ENCODE assay signal across 8 mouse cellular contexts in genomic region chr14:19751025-19751771, GRCm38 (mm10). TPM values are rescaled to one million over a fixed set of nuclear protein-coding genes. Genes with fewer than 3 reads are reported as not detected.
DNase-seq lines count a peak whose midpoint lies in the region; ATAC-seq and TF ChIP-seq lines count a peak whose summit lies in the region.

Nid2 (plus strand) TSS chr14:19751265.

- peak within 1 kb of the TSS; percentile 54 for H3K4me3 ChIP-seq in erythroblast, embryonic 14.5 days (replicated peaks)
- peak within 1 kb of the TSS; percentile 46 for H3K4me3 ChIP-seq in forebrain, embryonic 11.5 days (ENCODE audit: low read depth, low read length)
- H3K4me3 ChIP-seq in heart, embryonic 15.5 days: peak within 1 kb of the TSS; percentile 63
- H3K4me3 ChIP-seq in liver, embryonic 14.5 days (ENCODE audit: insufficient read depth in 1 of 2, low read depth in 2 of 2, low read length in 2 of 2): peak within 1 kb of the TSS; percentile 51 to 57
- H3K4me3 ChIP-seq in stomach, embryonic 15.5 days (replicated peaks): peak within 1 kb of the TSS; percentile 65

- H3K27ac ChIP-seq in forebrain, embryonic 11.5 days (ENCODE audit: low read depth, low read length): peak within 1 kb of the TSS; percentile 43; the same call in 1 of the 2 replicates
- H3K27ac ChIP-seq in heart, embryonic 15.5 days: peak within 1 kb of the TSS; percentile 86
- H3K27ac ChIP-seq in liver, embryonic 14.5 days: no peak within 1 kb of the TSS
- peak within 1 kb of the TSS; percentile 80 for H3K27ac ChIP-seq in stomach, embryonic 15.5 days

- H3K9me3 ChIP-seq in erythroblast, embryonic 14.5 days (ENCODE audit: control insufficient read depth, low read length): no peaks in the 10 kb centered on the region; the same call in 1 of the 2 replicates
- H3K9me3 ChIP-seq in forebrain, embryonic 11.5 days (ENCODE audit: control insufficient read depth, low read length): no peaks in the 10 kb centered on the region
- H3K9me3 ChIP-seq in heart, embryonic 15.5 days (replicated peaks): no peaks in the 10 kb centered on the region
- H3K9me3 ChIP-seq in liver, embryonic 14.5 days (ENCODE audit: control insufficient read depth, low read length): no peaks in the 10 kb centered on the region
- no peaks in the 10 kb centered on the region for H3K9me3 ChIP-seq in stomach, embryonic 15.5 days

- no peak for TF ChIP-seq CTCF in liver, embryonic 14.5 days (IDR thresholded peaks at IDR 0.05; ENCODE audit: low read depth)

- TF ChIP-seq EP300 in liver, embryonic 14.5 days (IDR thresholded peaks at IDR 0.05; ENCODE audit: low read depth): no peak

- H3K4me1 ChIP-seq in erythroblast, embryonic 14.5 days (ENCODE audit: control insufficient read depth): peaks cover 12% of the 10 kb centered on the region
- peaks cover 17% of the 10 kb centered on the region; the same call in 1 of the 2 replicates for H3K4me1 ChIP-seq in forebrain, embryonic 11.5 days (replicated peaks; ENCODE audit: control insufficient read depth, insufficient read depth, low read length)
- H3K4me1 ChIP-seq in heart, embryonic 15.5 days (replicated peaks): peaks cover 39% of the 10 kb centered on the region
- H3K4me1 ChIP-seq in liver, embryonic 14.5 days (replicated peaks; ENCODE audit: control insufficient read depth in 2 of 2, insufficient read depth in 2 of 2, low read length in 1 of 2): no peaks in the 10 kb centered on the region; a peak in 1 of 4 replicates
- H3K4me1 ChIP-seq in stomach, embryonic 15.5 days: peaks cover 16% of the 10 kb centered on the region

- no peaks in the 10 kb centered on the region for H3K36me3 ChIP-seq in erythroblast, embryonic 14.5 days (ENCODE audit: control insufficient read depth)
- no peaks in the 10 kb centered on the region for H3K36me3 ChIP-seq in forebrain, embryonic 11.5 days (ENCODE audit: control insufficient read depth, insufficient read depth, low read length)
- H3K36me3 ChIP-seq in heart, embryonic 15.5 days: peaks cover 11% of the 10 kb centered on the region; the same call in 1 of the 2 replicates
- no peaks in the 10 kb centered on the region for H3K36me3 ChIP-seq in liver, embryonic 14.5 days (replicated peaks; ENCODE audit: control insufficient read depth, insufficient read depth, low read depth)
- no peaks in the 10 kb centered on the region for H3K36me3 ChIP-seq in stomach, embryonic 15.5 days

- peak within 1 kb of the TSS; percentile 57 for H3K9ac ChIP-seq in forebrain, embryonic 11.5 days (ENCODE audit: low read length)
- H3K9ac ChIP-seq in heart, embryonic 15.5 days: peak within 1 kb of the TSS; percentile 68
- no peak within 1 kb of the TSS for H3K9ac ChIP-seq in liver, embryonic 14.5 days (replicated peaks)
- H3K9ac ChIP-seq in stomach, embryonic 15.5 days: peak within 1 kb of the TSS; percentile 4; the same call in 1 of the 2 replicates

- no peak for ATAC-seq in erythroblast, adult 5-6 weeks (replicated peaks; ENCODE audit: low FRiP score, poor library complexity, severe bottlenecking)
- peak; percentile 95 for ATAC-seq in forebrain, embryonic 11.5 days (replicated peaks; ENCODE audit: low FRiP score)
- peak; percentile 91 for ATAC-seq in heart, embryonic 15.5 days (replicated peaks; ENCODE audit: insufficient number of reproducible peaks, insufficient read depth, low FRiP score, low read depth)
- peak; percentile 84 for ATAC-seq in liver, embryonic 14.5 days (ENCODE audit: insufficient read depth)
- peak; percentile 91 for ATAC-seq in stomach, embryonic 15.5 days (ENCODE audit: insufficient read depth, low FRiP score, low read depth)

- peaks cover 40% of the 10 kb centered on the region for H3K27me3 ChIP-seq in erythroblast, embryonic 14.5 days (ENCODE audit: control insufficient read depth)
- peaks cover 8% of the 10 kb centered on the region for H3K27me3 ChIP-seq in forebrain, embryonic 11.5 days (ENCODE audit: control insufficient read depth, insufficient read depth, low read length)
- H3K27me3 ChIP-seq in heart, embryonic 15.5 days: no peaks in the 10 kb centered on the region
- peaks cover 19% of the 10 kb centered on the region for H3K27me3 ChIP-seq in liver, embryonic 14.5 days (ENCODE audit: control insufficient read depth, insufficient read depth, low read length)
- H3K27me3 ChIP-seq in stomach, embryonic 15.5 days (replicated peaks): 0 out of 2 replicates have a peak, but pooled peaks cover 2% of the 10 kb centered on the region

- peak; percentile 95 for DNase-seq in forebrain, embryonic 11.5 days (ENCODE audit: low spot score)
- peak; percentile 97 for DNase-seq in kidney, postnatal 10 days
- peak; percentile 46 to 53 (median 52) for DNase-seq in liver, embryonic 14.5 days (ENCODE audit: low read depth in 3 of 3, low spot score in 3 of 3)
- peak; percentile 96 for DNase-seq in neural tube, embryonic 10.5 days (ENCODE audit: extremely low spot score, low spot score)

- under 1% methylated on average over 45 of the region's 45 CpGs for WGBS in forebrain, embryonic 11.5 days
- under 1% methylated on average over 45 of the region's 45 CpGs for WGBS in heart, embryonic 15.5 days
- WGBS in liver, embryonic 14.5 days (ENCODE audit: insufficient replicate concordance): under 1% methylated on average over 45 of the region's 45 CpGs
- under 1% methylated on average over 45 of the region's 45 CpGs for WGBS in stomach, embryonic 15.5 days

- H3K4me2 ChIP-seq in forebrain, embryonic 11.5 days (ENCODE audit: low read depth, low read length, severe bottlenecking): peak within 1 kb of the TSS; percentile 85
- H3K4me2 ChIP-seq in heart, embryonic 15.5 days: peak within 1 kb of the TSS; percentile 90
- H3K4me2 ChIP-seq in liver, embryonic 14.5 days (ENCODE audit: low read depth): peak within 1 kb of the TSS; percentile 66
- H3K4me2 ChIP-seq in stomach, embryonic 15.5 days: peak within 1 kb of the TSS; percentile 87

RNA-seq across cellular contexts. Expression of gene Nid2, which starts in this region (rescaled TPM):
- 0.05 and 0.07 TPM in 2 replicates for polyA plus RNA-seq in erythroblast, embryonic 14.5 days (2012)
- total RNA-seq in erythroblast, adult 5-6 weeks (2015; ENCODE audit: low replicate concordance): 3.1 TPM in 1 of 2 replicates, not detected in the other
- 0.84 TPM in 1 of 2 replicates, not detected in the other for total RNA-seq in erythroblast, adult 5-6 weeks (2017; ENCODE audit: low replicate concordance)
- polyA plus RNA-seq in forebrain, embryonic 11.5 days (2014; fragmentation: Nextera tagmentation; extraction: Ambion mirVana): 45.2 and 46.6 TPM in 2 replicates
- polyA plus RNA-seq in heart, embryonic 15.5 days (2015; fragmentation: Nextera tagmentation; extraction: Ambion mirVana): 84.4 and 116 TPM in 2 replicates
- 5.0 and 6.2 TPM in 2 replicates for polyA plus RNA-seq in liver, embryonic 14.5 days (2012; rRNA removed)
- polyA plus RNA-seq in liver, embryonic 14.5 days (2014; fragmentation: Nextera tagmentation; extraction: Ambion mirVana): 10.6 and 11.4 TPM in 2 replicates
- polyA plus RNA-seq in stomach, embryonic 15.5 days (2015; fragmentation: Nextera tagmentation; extraction: Ambion mirVana): 73.8 and 75.1 TPM in 2 replicates
